Mouse (Mus musculus): Measurements from ENCODE around the gene Pknox2.

Pknox2 gene

DNA sequence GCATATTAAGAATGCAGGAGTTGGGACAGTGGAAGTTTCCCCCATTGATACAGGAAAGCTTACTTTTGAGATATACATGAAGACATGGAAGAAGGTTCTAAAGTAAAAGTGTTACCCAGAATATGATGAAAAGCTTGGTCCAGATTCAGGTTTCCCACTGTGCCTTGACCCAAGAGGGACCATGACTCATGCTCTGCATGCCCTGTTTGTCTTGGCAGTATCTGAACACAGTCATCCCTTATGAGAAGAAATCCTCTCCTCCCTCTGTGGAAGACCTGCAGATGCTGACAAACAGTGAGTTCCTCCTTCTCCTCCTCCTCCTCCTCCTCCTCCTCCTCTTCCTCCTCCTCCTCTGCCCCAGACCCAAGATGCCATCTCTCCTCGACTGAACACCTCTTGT lies 276.9 kb downstream of the Pknox2 start:
- no peak for DNase-seq

DNA sequence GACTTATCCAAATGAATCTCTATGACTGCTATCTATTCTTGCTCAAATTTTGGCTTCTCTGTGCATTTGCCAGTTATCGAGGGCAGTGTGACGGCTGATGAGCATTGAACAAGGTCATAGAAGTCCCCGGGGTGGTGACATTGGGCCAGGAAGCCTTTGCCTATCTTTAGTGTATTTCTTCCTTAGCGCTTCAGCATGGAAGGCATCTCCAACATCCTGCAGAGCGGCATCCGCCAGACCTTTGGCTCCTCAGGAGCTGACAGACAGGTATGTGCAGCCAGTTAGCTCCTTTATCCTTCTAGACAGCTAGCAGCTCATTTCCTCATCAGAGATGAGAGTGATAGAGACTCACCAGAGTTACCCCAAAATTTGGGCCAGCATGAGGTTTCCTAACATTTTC lies 278.5 kb downstream of the Pknox2 start:
- no peak for DNase-seq

DNA sequence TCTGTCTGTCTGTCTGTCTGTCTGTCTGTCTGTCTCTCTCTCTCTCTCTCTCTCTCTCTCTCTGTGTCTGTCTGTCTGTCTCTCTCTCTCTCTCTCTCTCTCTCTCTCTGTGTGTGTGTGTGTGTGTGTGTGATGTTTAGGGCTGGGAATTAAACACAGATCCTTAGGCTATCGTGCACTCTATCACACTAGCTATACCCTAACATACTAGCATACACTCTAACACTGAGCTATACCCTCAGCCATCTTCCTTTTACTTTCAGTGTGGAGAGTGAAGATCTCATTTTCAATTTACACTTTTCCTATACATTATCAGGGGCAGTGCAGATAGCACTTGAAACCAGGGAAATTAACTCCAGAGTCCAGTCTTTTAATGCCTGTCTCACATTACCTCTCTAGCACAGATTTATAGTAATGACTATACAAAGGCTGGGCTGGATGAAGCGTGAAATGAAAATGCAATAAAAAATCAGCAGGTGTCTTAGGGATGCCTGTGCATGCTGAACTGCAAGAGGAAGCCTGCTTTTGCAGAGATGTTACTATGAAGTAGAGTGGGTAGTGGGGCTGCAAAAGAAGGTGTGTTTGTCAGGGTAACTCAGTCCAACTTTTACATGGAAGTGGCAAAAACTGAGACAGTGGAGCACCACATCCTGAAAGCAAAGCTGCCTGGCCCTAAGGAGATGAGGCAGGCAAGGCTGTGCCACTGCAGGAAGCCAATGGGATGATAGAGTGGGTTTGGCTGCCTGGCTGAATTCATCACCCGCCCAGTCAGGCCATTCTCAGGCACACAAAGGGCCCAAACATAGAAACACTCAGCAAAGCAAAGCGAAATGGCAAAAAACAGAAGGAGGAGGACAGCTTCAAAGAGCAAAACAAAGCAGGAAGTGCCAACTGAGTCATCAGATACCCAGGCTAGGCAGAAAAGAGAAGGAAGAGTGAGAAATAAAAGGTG lies 282.1 kb downstream of the Pknox2 start:
- no peak for DNase-seq

DNA sequence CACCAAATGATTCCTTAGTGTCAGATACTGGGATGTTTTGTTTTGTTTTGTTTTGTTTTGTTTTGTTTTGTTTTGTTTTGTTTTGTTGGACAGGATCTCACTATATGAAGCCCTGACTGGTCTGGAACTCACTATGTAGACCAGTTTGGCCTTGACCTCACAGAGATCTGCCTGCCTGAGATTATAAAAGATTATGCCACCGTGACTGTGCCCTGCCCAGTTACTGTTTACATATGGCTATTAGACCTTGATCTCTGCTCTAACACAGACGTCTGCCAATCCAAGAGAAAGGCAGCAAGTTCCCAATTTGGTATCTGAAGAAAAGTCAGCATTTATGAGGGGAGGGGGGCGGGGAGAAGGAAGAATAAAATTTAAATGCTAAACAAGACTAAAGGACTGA lies 283.5 kb downstream of the Pknox2 start:
- no peak for DNase-seq

DNA sequence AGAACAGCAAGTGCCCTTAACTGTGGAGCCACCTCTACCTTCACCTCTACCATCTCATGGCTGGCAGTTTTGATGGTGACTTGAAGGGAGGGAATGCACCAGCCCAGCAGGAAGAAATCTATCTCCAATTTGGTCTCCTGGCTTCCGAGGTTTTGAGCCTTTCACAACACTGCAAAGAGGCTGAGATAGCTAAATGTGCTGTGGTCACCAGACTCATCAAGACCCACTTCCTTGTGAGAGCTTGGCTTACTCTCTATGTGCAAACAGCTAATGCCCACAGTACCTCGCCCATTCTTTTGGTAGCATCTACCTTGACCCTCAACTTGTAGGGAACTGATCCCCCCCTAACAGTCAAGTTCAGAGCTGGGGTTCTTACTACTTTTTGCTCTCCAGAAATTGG lies 284.6 kb downstream of the Pknox2 start:
- DNase-seq = no peak

DNA sequence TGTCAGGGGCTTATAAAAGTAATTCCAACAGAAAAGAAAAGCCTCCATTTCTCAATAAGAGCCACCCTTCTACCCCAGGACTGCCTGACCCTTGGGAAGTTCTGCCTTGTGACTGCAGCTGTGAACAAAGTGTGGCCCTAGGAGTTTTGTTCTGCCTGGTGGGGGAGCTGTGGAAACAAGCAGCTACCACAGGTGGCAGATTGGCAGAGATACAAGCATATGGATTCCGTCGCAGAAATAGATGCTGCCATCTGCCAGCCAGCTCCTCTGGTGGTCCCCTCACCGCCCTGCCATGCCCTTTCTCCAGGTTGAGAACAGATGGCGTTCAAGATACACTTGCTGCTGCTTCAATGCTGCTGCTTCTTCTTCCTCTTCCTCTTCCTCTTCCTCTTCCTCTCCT lies 288.5 kb downstream of the Pknox2 start:
- no peak for DNase-seq

DNA sequence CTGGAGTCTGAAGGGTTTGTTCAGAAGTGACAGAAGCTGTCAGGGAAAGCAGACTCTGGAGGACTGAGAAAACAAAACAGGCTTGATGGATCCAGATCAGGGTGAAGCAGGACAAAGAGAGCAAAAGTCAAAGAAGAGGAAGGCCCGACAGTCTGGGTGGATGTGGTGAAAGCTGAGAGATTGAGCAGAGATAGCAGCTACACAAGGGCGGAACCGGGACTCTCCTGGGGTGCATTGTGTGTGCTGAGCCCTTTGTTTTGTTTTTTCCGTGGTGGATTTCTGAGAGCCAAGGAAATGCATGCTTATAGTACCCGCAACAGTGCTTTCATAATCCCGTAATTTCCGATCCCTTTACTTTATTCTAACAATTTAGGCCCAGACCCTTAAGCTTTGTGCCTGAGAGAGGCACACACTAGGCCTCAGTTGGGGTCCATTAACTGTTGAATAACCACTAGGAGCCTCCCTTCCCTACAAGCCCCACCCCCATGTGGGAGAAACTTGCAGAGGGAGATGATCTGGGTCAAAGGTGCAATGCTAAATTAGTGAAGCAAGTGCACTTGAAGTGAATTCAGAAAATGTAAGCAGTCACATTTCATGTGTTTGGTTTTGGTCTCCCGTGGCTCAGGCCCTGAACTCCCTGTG lies 289.6 kb downstream of the Pknox2 start:
- DNase-seq = no peak

DNA sequence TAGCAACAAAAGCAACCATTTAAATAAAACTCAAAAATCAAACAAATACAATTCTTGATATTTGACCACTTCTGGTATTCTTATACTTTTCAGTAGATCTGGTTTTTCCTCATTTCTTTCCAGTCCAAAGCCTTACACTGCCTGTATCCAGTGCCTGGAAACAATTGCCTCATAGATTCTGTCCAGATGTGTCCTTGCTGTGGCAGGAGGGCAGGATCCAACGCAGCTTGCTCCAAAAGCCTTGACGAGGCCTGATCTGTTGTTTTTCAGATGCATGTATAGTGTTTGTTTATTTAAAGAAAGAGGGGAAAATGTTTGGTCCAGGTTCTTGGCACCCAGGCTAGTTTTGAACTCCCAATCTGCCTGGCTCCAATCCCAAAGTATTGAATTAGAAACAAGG lies 290.9 kb downstream of the Pknox2 start:
- no peak for DNase-seq

DNA sequence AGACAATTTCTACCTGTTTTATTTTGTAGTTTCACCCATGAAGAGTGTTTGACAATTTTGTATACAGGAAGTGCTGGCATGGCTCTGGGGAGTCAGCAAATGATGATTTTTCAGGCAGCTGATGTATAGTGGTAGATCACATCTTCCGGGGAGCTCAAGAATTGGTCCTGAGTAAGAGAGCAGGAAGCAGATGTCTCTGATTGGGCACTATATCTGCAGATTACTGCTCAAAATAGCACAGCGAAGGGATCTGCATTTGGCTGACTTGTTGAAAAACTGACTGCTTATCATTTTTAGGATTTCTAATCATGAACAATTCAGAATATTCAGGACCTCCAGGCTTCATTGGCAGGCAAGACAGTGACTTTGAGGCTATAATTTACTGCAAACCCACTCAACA lies 295.0 kb downstream of the Pknox2 start:
- DNase-seq = no peak

DNA sequence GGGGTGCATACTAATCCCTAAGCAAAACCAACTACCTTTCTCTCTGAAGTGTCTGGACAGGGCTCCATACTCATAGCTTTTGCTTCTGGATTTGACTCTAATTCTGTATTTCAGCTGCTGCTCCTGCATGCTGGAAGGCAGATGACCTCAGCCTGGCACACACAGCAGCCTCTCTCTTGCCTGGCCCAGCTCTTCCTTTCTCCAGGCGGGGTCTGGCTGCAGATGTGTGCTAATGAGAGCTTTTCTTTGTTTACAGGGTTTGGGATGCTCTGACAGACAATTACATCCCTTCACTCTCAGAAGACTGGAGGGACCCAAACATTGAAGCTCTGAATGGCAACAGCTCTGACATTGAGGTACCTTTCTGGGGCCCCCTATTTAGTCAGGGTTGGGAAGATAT lies 297.1 kb downstream of the Pknox2 start:
- DNase-seq = no peak

DNA sequence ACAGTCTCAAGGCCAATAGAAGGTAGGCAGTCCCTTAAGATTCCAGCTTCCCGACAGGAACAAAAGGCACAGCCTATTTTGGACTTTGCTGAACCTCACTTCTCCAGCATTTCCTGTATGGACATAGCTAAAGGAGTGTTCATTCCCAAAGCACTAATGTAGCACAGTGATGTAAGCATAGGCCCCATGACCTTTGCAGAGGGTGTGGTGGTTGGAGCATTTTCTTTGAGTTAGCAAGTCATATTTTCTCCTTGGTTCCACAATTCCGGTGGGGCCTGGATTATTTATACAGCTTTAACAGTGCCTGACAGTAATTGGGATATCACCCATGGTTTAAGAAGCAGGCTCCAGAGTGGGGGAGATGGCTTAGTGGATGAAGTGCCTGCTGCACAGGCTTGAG lies 298.5 kb downstream of the Pknox2 start:
- DNase-seq = no peak

DNA sequence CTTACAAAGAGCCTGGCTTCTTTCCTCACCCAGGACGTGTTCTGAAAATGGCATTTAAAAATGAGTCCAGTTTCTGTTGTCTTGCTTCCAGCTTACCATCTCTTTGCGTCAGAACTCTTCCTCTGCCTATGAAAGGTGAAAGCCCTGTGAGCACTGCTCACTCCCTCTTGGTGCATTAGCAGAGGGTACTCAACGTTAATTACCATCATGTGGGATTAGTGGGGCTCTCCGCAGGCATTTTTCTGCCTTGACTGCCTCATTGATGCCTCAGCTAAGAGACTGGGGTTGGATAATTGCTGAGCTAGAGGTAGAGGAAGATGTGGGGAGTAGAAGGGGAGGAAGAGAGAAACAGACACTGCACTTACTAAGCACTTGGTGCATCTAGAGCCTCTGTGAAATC lies 300.9 kb downstream of the Pknox2 start:
- DNase-seq = no peak

All from kidney, adult 11 months (tissue).